Mouse (Mus musculus) neural tube, embryonic 14.5 days (tissue): Measurements from ENCODE around the gene Atraid. TPM values are rescaled to one million over a fixed set of nuclear protein-coding genes. Genes with fewer than 3 reads are reported as not detected.
"Not testable (repeated sequence)": the region's sequence is repeated elsewhere in the genome, so short reads cannot be mapped to it uniquely, and the experiment has no call there.

ENCODE experiments used
- ATAC-seq: fragments of 200-750 bp; cut with Nextera tagmentation; 2 replicates; pipeline ENCODE4 v1.8.0; 2017; ENCODE audit warnings: low read depth, mild to moderate bottlenecking, moderate TSS enrichment, moderate library complexity
- H3K27ac ChIP-seq: fragments of 300-500 bp; sonication (generic); 2 replicates; pipeline ENCODE4 v1.5.1; 2014; ENCODE audit warnings: low read depth, mild to moderate bottlenecking, control low read depth, low read length, moderate library complexity, mixed read lengths
- H3K27me3 ChIP-seq: fragments of 300-500 bp; sonication (generic); 2 replicates; pipeline ENCODE4 v1.6.1; 2014; ENCODE audit warnings: low read length; ENCODE audit not compliant: control insufficient read depth, insufficient read depth
- H3K36me3 ChIP-seq: fragments of 300-500 bp; sonication (generic); 2 replicates; pipeline ENCODE4 v1.6.1; 2014; ENCODE audit warnings: low read length, mixed read lengths; ENCODE audit not compliant: control insufficient read depth, insufficient read depth
- H3K4me1 ChIP-seq: fragments of 300-500 bp; sonication (generic); 2 replicates; pipeline ENCODE4 v1.6.1; 2014; ENCODE audit warnings: low read length; ENCODE audit not compliant: control insufficient read depth, insufficient read depth
- H3K4me2 ChIP-seq: fragments of 300-500 bp; sonication (generic); 2 replicates; pipeline ENCODE4 v1.6.1; 2014; ENCODE audit warnings: mild to moderate bottlenecking, low read depth, low read length, control low read depth
- H3K4me3 ChIP-seq: fragments of 300-500 bp; sonication (generic); 2 replicates; pipeline ENCODE4 v1.5.1; 2014; ENCODE audit warnings: low read depth, low read length, control low read depth, mixed read lengths
- H3K9ac ChIP-seq: fragments of 300-500 bp; sonication (generic); replicated peaks from 2 replicates; pipeline ENCODE4 v1.6.1; 2014; ENCODE audit warnings: low read depth, mild to moderate bottlenecking, control low read depth, low read length, mixed read lengths
- H3K9me3 ChIP-seq: fragments of 300-500 bp; sonication (generic); 2 replicates; pipeline ENCODE4 v1.6.1; 2016; ENCODE audit warnings: low read length; ENCODE audit not compliant: control insufficient read depth
- WGBS: fragments of 180-500 bp; shearing (Covaris S2); extraction: QIAGEN DNeasy Blood & Tissue Kit; methylation state at CpG from one replicate; pipeline ENCODE4 v1.1.7; 2014; 5-methylcytosine and 5-hydroxymethylcytosine counted together
- polyA plus RNA-seq: library from polyadenylated mRNA; unstranded; fragments of >200 nt; fragmentation: Nextera tagmentation; extraction: Ambion mirVana; gene quantifications from 2 replicates; pipeline ENCODE4 v1.2.1, GENCODE M21; 2014

The Atraid gene
- polyA plus RNA-seq, 1 experiment from 2014 or later, result 189 TPM

DNA sequence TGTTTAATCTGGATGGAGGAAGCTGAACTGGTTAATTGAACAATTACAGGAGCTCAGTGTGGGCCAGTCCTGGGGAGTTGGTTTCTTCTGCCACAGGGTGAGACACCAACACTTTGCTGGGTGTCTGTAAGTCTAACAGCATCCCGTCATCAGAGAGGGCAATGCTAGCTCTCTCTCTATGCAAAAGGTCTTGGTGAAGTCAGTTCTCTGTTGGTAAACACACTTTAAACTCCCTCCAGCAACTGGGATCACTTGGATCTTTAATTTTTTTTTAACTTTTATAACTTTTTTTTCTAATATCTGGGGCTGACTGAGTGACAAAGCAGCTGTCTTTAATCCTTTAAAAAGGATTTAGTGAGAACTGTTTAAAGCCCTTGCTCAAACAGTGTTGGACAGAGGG lies 25.4 kb upstream of the Atraid start:
- Histone ChIP-seq H3K9ac (no peak overlapping the region), H3K9me3 (no peaks in the 10 kb centered on the region), H3K27ac (no peak overlapping the region), H3K4me2 (no peak overlapping the region), H3K4me1 (no peaks in the 10 kb centered on the region), H3K36me3 (no peaks in the 10 kb centered on the region), H3K27me3 (no peaks in the 10 kb centered on the region), H3K4me3 (no peak overlapping the region)
- ATAC-seq, result no peak
- WGBS, result 64% methylated on average over 1 of the region's 1 CpGs

DNA sequence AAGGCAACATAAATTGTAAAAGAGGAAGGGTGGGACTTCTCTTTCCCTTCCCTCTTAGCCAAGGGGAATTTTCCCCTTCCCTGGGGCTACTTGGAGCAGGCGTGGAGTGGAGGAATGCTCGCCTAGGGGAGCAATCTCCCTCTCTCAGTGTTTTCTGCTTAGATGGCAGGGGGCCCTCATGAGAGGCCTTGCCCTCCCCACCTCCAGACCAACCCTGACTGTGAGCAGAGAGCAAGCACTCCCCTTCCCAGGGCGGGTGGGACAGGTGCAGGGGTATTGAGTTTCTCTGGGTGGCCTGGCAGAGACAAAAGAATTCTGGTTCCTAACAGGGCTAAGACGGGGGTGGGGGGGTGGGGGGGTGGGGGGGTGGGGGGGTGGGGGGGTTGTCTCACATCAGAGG lies 24.9 kb upstream of the Atraid start:
- no peaks in the 10 kb centered on the region for H3K4me1 ChIP-seq
- H3K9me3 ChIP-seq, result no peaks in the 10 kb centered on the region
- H3K9ac ChIP-seq, result no peak overlapping the region
- no peak overlapping the region for H3K4me3 ChIP-seq
- H3K27ac ChIP-seq, result no peak overlapping the region
- no peaks in the 10 kb centered on the region for H3K36me3 ChIP-seq
- no peaks in the 10 kb centered on the region for H3K27me3 ChIP-seq
- 14% methylated on average over 3 of the region's 4 CpGs for WGBS
- no peak for ATAC-seq
- no peak overlapping the region for H3K4me2 ChIP-seq

DNA sequence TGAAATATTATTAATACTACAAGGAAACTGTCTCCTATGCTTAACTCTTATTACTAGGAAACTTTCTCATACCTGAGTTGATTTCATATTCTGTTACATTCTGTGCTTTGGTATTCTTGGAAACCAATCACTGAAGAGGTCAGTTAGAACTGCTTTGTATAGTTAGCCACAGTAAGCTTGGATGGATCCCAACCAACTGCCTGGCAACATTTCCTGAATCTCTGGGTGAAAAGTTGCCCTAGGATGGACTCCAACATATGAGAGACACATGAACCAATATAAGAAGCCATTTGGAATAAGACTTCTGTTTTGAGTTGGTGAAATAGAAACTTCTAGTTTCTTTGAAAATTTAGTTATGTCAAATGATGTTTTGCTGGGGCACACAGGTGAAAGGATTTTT lies 23.5 kb upstream of the Atraid start:
- no peaks in the 10 kb centered on the region for H3K4me1 ChIP-seq
- no peak overlapping the region for H3K9ac ChIP-seq
- H3K9me3 ChIP-seq, result no peaks in the 10 kb centered on the region
- no peak overlapping the region for H3K4me2 ChIP-seq
- no peaks in the 10 kb centered on the region for H3K27me3 ChIP-seq
- no peak overlapping the region for H3K4me3 ChIP-seq
- H3K36me3 ChIP-seq, result no peaks in the 10 kb centered on the region
- ATAC-seq, result no peak
- no peak overlapping the region for H3K27ac ChIP-seq

DNA sequence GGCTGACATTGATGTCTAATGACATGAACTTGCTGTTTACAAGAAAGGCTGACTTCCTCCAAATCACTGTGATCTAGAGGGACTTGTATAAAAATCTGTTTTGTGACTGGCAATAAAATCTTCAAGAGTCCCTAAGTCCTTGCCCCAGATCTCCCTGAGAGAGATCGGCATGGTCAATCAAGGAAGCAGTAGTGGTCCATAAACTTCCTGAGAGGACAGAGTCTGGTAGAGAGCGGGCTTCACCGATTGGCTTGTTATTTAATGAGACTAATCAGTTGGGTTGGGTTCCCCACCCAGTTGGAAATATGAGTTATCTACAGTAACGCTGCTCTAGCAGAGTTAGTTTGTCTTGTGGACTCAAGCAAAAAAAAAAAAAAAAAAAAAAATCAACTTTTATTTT lies 17.2 kb upstream of the Atraid start:
- Histone ChIP-seq H3K27ac (no peak overlapping the region), H3K9ac (no peak overlapping the region), H3K4me3 (no peak overlapping the region), H3K36me3 (no peaks in the 10 kb centered on the region), H3K27me3 (no peaks in the 10 kb centered on the region), H3K4me1 (no peaks in the 10 kb centered on the region), H3K9me3 (no peaks in the 10 kb centered on the region), H3K4me2 (no peak overlapping the region)
- ATAC-seq, result no peak
- WGBS, result 63% methylated on average over 4 of the region's 4 CpGs

DNA sequence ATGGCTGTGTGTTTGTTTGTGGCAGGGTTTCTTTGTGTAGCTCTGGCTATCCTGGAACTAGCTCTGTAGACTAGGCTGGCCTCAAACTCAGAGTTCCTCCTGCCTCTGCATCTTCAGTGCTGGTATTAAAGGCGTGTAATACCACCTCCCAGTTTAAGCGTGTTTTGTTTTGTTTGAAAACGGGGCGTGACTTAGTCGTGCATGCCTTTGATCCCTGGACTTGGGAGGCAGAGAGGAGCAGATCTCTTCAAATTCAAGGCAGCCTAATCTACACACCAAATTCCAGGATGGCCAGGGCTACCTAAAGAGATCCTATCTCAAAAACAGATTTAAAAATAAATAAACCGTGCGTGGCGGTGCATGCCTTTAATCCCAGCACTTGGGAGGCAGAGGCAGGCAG lies 16.6 kb upstream of the Atraid start:
- no peak for ATAC-seq
- no peak overlapping the region for H3K27ac ChIP-seq
- no peaks in the 10 kb centered on the region for H3K4me1 ChIP-seq
- H3K36me3 ChIP-seq, result no peaks in the 10 kb centered on the region
- H3K4me3 ChIP-seq, result no peak overlapping the region
- 87% methylated on average over 8 of the region's 8 CpGs for WGBS
- no peak overlapping the region for H3K4me2 ChIP-seq
- H3K9ac ChIP-seq, result no peak overlapping the region
- H3K27me3 ChIP-seq, result no peaks in the 10 kb centered on the region
- no peaks in the 10 kb centered on the region for H3K9me3 ChIP-seq

DNA sequence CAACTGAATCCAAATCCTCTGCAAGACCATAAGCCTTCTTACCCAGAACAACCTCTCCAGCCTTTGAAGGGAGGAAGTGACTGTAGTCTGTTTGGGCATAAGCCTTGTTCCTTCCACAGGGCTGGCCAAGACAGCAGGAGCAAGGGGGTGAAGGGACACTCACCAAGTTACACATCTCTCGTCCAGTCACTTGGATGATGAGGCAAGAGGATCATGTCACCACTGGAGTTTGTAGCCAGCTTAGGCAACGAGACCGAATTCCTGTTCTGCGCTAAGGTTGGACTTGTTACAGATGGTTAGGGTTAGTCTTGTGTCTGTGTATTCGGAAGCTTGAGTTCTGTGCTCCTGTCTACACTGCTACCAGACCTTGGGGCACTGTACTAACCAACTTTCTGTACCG lies 13.4 kb upstream of the Atraid start:
- H3K4me3 ChIP-seq, result no peak overlapping the region
- no peaks in the 10 kb centered on the region for H3K9me3 ChIP-seq
- no peak overlapping the region for H3K4me2 ChIP-seq
- 93% methylated on average over 6 of the region's 6 CpGs for WGBS
- H3K4me1 ChIP-seq, result no peaks in the 10 kb centered on the region
- no peaks in the 10 kb centered on the region for H3K27me3 ChIP-seq
- peaks cover 20% of the 10 kb centered on the region for H3K36me3 ChIP-seq
- H3K9ac ChIP-seq, result no peak overlapping the region
- no peak for ATAC-seq
- no peak overlapping the region for H3K27ac ChIP-seq

DNA sequence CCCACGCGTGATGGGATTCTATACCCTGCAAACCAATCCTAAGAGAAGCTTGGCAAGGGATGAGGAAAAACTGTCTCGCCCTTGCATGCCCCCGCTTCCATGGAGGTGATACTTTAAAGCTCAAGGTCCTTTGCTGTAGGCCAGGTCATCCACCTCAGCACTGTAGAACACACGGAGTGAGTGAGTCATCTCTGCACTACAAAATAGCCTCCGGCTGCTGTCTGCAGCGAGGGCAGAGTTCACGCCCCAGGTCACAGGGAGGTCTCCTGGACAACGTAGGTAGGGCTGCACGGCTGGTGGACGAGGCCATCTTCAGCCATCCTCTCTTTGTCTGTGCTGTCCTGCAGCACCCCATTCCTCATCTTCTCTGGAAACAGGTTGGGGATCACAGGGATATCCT lies 11.6 kb upstream of the Atraid start:
- H3K27ac ChIP-seq, H3K4me3 ChIP-seq, H3K9me3 ChIP-seq, H3K4me1 ChIP-seq, H3K27me3 ChIP-seq, ATAC-seq, H3K4me2 ChIP-seq, H3K9ac ChIP-seq: not testable (repeated sequence)
- H3K36me3 ChIP-seq, result peaks cover 27% of the 10 kb centered on the region
- WGBS, result 88% methylated on average over 11 of the region's 11 CpGs

DNA sequence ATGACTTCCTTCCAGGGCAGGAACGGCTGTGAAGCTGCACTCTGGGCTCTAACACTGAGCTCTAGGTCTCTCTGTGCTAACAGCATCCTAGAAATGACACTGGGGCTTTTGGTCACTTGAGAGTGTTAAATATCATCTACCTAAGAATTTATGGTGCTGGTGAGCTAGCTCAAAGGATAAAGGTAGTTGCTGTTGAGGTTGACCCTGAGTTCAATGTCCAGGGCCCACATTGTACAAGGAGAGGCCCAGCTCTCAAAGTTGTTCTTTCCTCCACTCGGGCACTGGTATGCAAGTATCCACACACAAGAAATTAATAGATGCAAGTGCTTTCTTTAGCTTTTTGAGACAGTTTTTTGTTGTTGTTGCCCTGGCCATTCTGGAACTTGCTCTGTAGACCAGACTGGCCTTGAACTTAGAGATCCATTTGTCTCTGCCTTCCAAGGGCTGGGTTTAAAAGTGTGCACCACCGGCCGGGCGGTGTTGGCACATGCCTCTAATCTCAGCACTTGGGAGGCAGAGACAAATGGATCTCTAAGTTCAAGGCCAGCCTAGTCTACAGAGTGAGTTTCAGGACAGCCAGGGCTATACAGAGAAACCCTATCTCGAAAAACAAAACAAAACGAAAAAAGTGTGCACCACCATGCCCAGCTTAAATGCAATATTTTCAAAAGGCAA lies 9.8 kb upstream of the Atraid start:
- WGBS, result 94% methylated on average over 7 of the region's 7 CpGs
- H3K4me1 ChIP-seq, result no peaks in the 10 kb centered on the region
- H3K4me3 ChIP-seq, result no peak overlapping the region
- H3K27ac ChIP-seq, result no peak overlapping the region
- peaks cover 39% of the 10 kb centered on the region for H3K36me3 ChIP-seq
- no peak overlapping the region for H3K4me2 ChIP-seq
- H3K9me3 ChIP-seq, result no peaks in the 10 kb centered on the region
- H3K9ac ChIP-seq, result no peak overlapping the region
- no peak for ATAC-seq
- no peaks in the 10 kb centered on the region for H3K27me3 ChIP-seq

DNA sequence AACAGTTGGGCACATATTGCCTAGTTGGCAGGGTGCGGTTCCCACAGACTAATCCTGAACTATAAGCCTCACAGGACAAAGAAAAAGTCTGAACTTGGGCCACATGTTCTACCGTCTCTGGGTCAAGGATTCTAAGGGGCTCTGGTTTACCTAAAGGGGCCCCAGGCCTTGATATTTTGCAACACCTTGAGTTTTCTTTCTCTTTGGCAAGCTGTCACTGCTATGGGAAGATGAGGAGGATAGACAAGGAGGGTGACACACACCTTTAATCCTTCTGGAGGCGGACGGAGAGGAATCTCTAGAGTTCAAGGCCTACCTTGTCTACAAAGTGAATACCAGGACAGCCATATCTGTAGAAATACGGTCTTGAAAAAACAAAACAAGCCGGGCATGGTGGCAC lies 1.7 kb upstream of the Atraid start:
- Histone ChIP-seq H3K9ac (no peak overlapping the region), H3K4me2 (no peak overlapping the region), H3K4me3 (no peak overlapping the region), H3K36me3 (peaks cover 20% of the 10 kb centered on the region; the same call in 1 of the 2 replicates), H3K27me3 (no peaks in the 10 kb centered on the region), H3K4me1 (peaks cover 10% of the 10 kb centered on the region; the same call in 1 of the 2 replicates), H3K27ac (no peak overlapping the region), H3K9me3 (no peaks in the 10 kb centered on the region)
- 94% methylated on average over 6 of the region's 6 CpGs for whole genome bisulfite sequencing
- no peak for ATAC-seq
